Mouse (Mus musculus) neural tube, embryonic 11.5 days (tissue): Measurements from ENCODE around the gene Rnf144b. TPM values are rescaled to one million over a fixed set of nuclear protein-coding genes. Genes with fewer than 3 reads are reported as not detected.
A peak's percentile ranks its signal among the peaks of the same experiment; 100 is the strongest.

ENCODE experiments used
- ATAC-seq: fragments of 200-750 bp; cut with Nextera tagmentation; 2 replicates; pipeline ENCODE4 v1.8.0; 2017; ENCODE audit warnings: moderate number of reproducible peaks, mild to moderate bottlenecking, moderate TSS enrichment, moderate library complexity; ENCODE audit not compliant: insufficient read depth, low FRiP score, low TSS enrichment
- DNase-seq: peaks from one replicate; pipeline ENCODE4 v3.0.0-alpha.2; 2015; ENCODE audit warnings: low spot score
- H3K27ac ChIP-seq: fragments of 300-500 bp; sonication (generic); 2 replicates; pipeline ENCODE4 v1.5.1; 2014; ENCODE audit warnings: low read depth, mild to moderate bottlenecking, low read length
- H3K27me3 ChIP-seq: fragments of 300-500 bp; sonication (generic); 2 replicates; pipeline ENCODE4 v1.6.1; 2014; ENCODE audit warnings: mild to moderate bottlenecking, low read length, mixed read lengths; ENCODE audit not compliant: control insufficient read depth, insufficient read depth
- H3K36me3 ChIP-seq: fragments of 300-500 bp; sonication (generic); 2 replicates; pipeline ENCODE4 v1.6.1; 2014; ENCODE audit warnings: mild to moderate bottlenecking, low read length, moderate library complexity, mixed read lengths; ENCODE audit not compliant: control insufficient read depth, insufficient read depth
- H3K4me1 ChIP-seq: fragments of 300-500 bp; sonication (generic); 2 replicates; pipeline ENCODE4 v1.6.1; 2014; ENCODE audit warnings: low read length, mixed read lengths; ENCODE audit not compliant: control insufficient read depth, insufficient read depth
- H3K4me2 ChIP-seq: fragments of 300-500 bp; sonication (generic); 2 replicates; pipeline ENCODE4 v1.6.1; 2014; ENCODE audit warnings: low read depth, mild to moderate bottlenecking, moderate library complexity
- H3K4me3 ChIP-seq: fragments of 300-500 bp; sonication (generic); 2 replicates; pipeline ENCODE4 v1.5.1; 2014; ENCODE audit warnings: low read depth, low read length
- H3K9ac ChIP-seq: fragments of 300-500 bp; sonication (generic); 2 replicates; pipeline ENCODE4 v1.6.1; 2014; ENCODE audit warnings: mild to moderate bottlenecking, low read length
- H3K9me3 ChIP-seq: fragments of 300-500 bp; sonication (generic); 2 replicates; pipeline ENCODE4 v1.6.1; 2016; ENCODE audit warnings: low read length; ENCODE audit not compliant: control insufficient read depth
- WGBS: fragments of 180-500 bp; shearing (Covaris S2); extraction: QIAGEN DNeasy Blood & Tissue Kit; methylation state at CpG from one replicate; pipeline ENCODE4 v1.1.7; 2014; 5-methylcytosine and 5-hydroxymethylcytosine counted together
- polyA plus RNA-seq: library from polyadenylated mRNA; unstranded; fragments of >200 nt; fragmentation: Nextera tagmentation; extraction: Ambion mirVana; gene quantifications from 2 replicates; pipeline ENCODE4 v1.2.1, GENCODE M21; 2014

Gene Rnf144b
- polyA plus RNA-seq, 1 experiment from 2014 or later = 2.4 TPM

DNA sequence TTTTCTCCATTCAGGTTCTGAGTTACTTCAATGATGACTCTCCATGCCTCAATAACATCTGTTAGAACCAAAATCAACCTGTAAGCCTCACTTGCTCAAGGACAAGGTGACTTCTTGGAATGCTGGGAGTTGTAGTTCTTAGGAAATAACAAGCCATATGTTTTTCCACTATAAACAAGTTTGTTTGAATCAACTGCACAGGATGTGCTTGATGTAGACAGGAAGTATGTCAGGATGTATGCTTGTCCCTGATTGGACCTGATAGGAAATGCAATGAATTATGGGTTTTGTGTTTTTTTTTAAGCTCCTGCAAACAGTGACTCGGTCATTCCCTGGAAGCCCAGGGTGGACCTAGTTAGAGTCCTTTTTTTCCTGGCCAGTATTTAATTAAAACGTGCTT, 139.5 kb downstream of the Rnf144b start:
- H3K4me3 ChIP-seq = no peak overlapping the region
- 56% methylated on average over 2 of the region's 2 CpGs for WGBS
- no peak overlapping the region for H3K9ac ChIP-seq
- H3K36me3 ChIP-seq = no peaks in the 10 kb centered on the region
- no peaks in the 10 kb centered on the region for H3K4me1 ChIP-seq
- no peaks in the 10 kb centered on the region for H3K9me3 ChIP-seq
- no peak overlapping the region for H3K27ac ChIP-seq
- DNase-seq (no peak), ATAC-seq (no peak)
- H3K27me3 ChIP-seq = no peaks in the 10 kb centered on the region
- H3K4me2 ChIP-seq = no peak overlapping the region

DNA sequence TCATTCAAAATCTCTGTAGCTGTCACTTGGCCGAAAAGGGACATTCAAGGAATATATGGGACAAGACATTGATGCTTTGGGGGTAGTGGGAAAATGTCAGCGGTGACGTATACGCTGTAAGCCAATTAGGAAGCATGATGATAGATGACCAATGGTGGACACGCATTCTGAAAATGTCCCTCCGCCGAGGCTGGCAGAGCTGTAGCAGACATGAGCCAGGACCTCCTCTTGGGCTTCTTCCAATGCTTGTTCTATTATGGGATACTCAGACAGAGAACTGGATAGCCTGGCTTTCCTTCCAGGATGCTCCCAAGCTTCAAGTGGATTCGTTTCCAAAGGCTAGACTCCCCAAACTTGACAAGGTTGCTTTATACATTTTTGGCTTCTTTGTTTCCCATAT, 141.9 kb downstream of the Rnf144b start:
- 86% methylated on average over 8 of the region's 8 CpGs for WGBS

DNA sequence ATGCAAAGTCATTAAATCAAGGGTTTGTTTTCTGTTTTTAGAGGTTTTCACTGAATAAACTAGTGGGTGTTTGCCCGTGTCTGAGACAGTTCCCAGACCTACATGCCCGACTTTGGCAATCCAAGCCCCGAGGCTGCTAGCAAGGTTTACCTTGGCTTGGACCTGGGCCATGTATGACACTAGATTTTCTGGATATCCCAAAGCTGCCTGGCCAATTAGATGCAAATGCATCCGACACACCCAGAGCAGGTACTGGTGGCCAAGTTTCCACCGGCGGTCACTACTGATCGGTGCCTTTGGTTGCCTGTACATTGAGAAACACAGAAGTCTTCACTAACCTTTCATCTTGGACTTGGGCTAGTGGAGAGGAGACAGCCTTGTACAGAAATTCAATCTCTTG, 144.0 kb downstream of the Rnf144b start:
- Histone ChIP-seq H3K27ac (no peak overlapping the region), H3K9me3 (0 out of 2 replicates have a peak, but pooled peaks cover 3% of the 10 kb centered on the region), H3K9ac (no peak overlapping the region), H3K4me1 (no peaks in the 10 kb centered on the region), H3K36me3 (no peaks in the 10 kb centered on the region), H3K27me3 (no peaks in the 10 kb centered on the region), H3K4me2 (no peak overlapping the region), H3K4me3 (no peak overlapping the region)
- 86% methylated on average over 7 of the region's 7 CpGs for WGBS
- DNase-seq (no peak), ATAC-seq (no peak)

More for the DNA sequence above, 141.9 kb downstream of the Rnf144b start:
- no peak overlapping the region for H3K27ac ChIP-seq
- no peak for ATAC-seq
- no peaks in the 10 kb centered on the region for H3K27me3 ChIP-seq
- no peak overlapping the region for H3K4me3 ChIP-seq
- no peaks in the 10 kb centered on the region for H3K4me1 ChIP-seq
- H3K4me2 ChIP-seq = no peak overlapping the region
- no peak overlapping the region for H3K9ac ChIP-seq
- H3K36me3 ChIP-seq = no peaks in the 10 kb centered on the region
- 0 out of 2 replicates have a peak, but pooled peaks cover 3% of the 10 kb centered on the region for H3K9me3 ChIP-seq
- no peak for DNase-seq

DNA sequence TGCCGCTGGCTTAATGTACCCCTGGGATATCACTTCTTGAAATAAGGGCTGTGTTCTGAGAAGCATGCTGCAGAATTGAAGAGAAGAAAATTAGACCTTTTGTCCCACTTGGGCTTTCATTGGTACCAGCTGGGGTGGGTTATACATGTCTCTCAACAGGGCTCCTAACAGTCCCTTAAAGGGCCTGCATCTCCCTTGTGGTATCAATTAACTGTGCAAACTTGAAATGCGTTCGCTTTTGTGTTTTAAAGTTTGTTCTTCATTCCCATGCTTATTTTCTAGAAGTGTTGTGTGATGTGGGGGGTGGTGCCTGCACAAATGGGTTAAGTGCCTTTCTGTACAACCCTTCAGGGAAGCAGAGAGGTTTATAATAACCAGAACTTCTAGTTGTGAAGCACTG, 145.8 kb downstream of the Rnf144b start:
- 82% methylated on average over 3 of the region's 3 CpGs for WGBS
- no peaks in the 10 kb centered on the region for H3K27me3 ChIP-seq
- no peak overlapping the region for H3K9ac ChIP-seq
- no peaks in the 10 kb centered on the region for H3K36me3 ChIP-seq
- H3K4me1 ChIP-seq = peaks cover 5% of the 10 kb centered on the region
- 0 out of 2 replicates have a peak, but pooled peaks cover 3% of the 10 kb centered on the region for H3K9me3 ChIP-seq
- H3K4me3 ChIP-seq = no peak overlapping the region
- no peak overlapping the region for H3K4me2 ChIP-seq
- ATAC-seq (no peak), DNase-seq (no peak)
- no peak overlapping the region for H3K27ac ChIP-seq

DNA sequence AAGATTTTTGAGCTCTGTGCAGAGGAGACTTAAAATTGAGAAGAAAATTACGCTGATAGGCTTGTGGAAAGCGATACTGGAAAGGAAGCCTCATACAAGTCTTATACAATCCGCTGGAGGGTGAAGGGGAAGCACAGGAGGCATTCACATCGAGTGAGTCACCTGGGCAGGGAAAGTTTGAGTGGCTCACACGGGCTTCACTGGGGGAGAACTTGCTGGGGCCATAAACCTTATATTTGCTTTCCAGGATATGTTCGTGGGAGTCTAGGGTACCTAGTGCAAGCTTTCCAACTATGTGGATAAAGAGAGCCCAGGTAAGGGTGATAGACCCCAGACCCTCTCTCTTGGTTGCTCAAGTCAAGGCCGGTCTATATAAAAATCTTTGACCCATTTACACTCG, 150.5 kb downstream of the Rnf144b start:
- peaks cover 18% of the 10 kb centered on the region for H3K4me1 ChIP-seq

DNA sequence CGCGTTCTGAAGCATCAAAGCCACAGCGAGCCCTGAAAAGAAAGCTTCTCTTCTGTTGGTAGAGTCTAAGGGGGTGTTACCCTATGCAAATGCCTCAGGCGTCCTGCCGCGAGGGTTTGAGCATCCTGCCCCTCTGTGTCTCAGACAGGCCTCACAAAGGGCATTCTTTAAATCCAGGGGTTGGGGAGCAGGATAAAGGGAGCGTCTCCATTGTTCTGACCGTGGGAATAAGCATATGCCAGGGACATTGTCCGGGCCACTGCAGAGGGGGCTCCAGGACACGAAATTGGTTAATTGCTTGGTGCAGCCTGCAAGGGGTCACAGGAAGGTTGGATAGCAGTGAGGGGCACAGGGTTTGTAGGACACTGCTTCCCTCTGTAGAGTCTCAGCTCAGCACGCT, 151.0 kb downstream of the Rnf144b start:
- H3K4me2 ChIP-seq = peak overlapping the region; percentile 33
- no peaks in the 10 kb centered on the region for H3K9me3 ChIP-seq
- no peaks in the 10 kb centered on the region for H3K27me3 ChIP-seq
- 2% methylated on average over 11 of the region's 11 CpGs for WGBS
- peaks cover 18% of the 10 kb centered on the region for H3K4me1 ChIP-seq
- peak; percentile 87 for ATAC-seq
- peak; percentile 85 for DNase-seq
- no peak overlapping the region for H3K4me3 ChIP-seq
- H3K27ac ChIP-seq = peak overlapping the region; percentile 53
- peak overlapping the region; percentile 1 for H3K9ac ChIP-seq
- no peaks in the 10 kb centered on the region for H3K36me3 ChIP-seq

More for the DNA sequence above, 150.5 kb downstream of the Rnf144b start:
- Histone ChIP-seq H3K4me2 (peak overlapping the region; percentile 33; the same call in 1 of the 2 replicates), H3K9ac (peak overlapping the region; percentile 1; the same call in 1 of the 2 replicates), H3K9me3 (no peaks in the 10 kb centered on the region), H3K27ac (peak overlapping the region; percentile 53), H3K36me3 (no peaks in the 10 kb centered on the region), H3K27me3 (no peaks in the 10 kb centered on the region), H3K4me3 (no peak overlapping the region)
- DNase-seq = no peak
- 10% methylated on average over 8 of the region's 8 CpGs for WGBS
- ATAC-seq = no peak

DNA sequence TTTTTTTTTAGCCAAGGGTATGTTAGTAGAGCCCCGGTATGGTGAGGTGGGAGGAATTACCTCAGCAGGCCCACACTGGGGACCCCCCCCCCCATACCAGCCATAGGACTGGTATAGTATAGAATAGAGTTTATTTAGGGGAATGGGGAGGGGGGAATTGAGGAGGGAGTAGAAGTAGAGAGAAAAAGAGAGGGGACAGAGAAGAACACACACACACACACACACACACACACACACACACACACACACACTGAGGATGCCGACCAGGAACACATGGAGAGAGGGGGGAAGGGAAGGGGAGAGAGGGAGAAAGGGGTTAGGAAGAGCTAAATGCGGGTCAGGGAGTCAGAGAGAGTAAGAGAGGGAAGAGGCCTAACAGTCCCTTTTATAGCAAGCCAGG, 151.7 kb downstream of the Rnf144b start:
- ATAC-seq (no peak), DNase-seq (no peak)
- H3K9ac ChIP-seq = no peak overlapping the region
- H3K4me3 ChIP-seq = no peak overlapping the region
- 0 out of 2 replicates have a peak overlapping the region, but pooled peaks have one; percentile 1 for H3K27ac ChIP-seq
- no peaks in the 10 kb centered on the region for H3K36me3 ChIP-seq
- no peaks in the 10 kb centered on the region for H3K9me3 ChIP-seq
- H3K4me2 ChIP-seq = no peak overlapping the region
- H3K4me1 ChIP-seq = peaks cover 18% of the 10 kb centered on the region
- H3K27me3 ChIP-seq = no peaks in the 10 kb centered on the region
- WGBS = 5% methylated on average over 3 of the region's 3 CpGs

DNA sequence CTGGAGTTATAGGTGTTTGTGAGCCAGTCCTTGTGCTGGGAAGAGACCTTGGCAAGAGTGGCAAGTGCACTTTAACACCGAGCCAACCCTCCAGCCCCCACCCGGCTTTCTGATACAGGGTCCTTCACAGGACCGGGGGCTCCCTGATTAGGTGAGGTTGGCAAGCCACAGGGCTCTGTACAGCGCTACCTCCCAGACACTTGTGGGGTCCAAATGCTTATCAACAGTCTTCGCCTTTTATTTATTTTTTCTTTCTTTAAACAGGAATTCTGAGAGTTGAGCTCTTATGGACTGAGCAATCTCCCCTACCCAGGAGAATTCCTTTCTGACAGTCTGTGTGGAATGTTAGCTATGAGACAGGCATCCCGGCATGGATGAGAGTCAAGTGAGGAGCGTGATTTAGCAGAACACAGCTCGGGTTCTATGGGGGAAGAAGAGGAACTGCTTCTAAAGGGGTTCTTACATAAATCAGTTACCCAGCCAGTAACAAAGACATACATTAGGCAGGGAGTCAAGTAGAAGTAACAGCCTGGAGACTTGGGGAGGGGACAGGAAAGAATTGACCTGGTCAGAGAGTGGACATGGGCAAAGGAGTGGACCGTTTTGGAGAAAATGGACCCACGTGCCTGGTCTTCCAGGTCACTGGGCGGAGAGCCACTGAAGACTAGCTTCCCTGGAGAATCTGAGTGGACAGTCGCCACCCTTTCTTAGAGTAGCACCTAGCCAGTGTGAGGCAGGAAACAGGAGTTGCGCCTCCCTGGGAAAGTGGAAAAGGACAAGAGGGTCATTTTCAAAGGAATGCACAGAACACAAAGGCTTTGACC, 154.8 kb downstream of the Rnf144b start:
- ATAC-seq (peak; percentile 13; the same call in 1 of the 2 replicates), DNase-seq (peak; percentile 53)
- no peak overlapping the region for H3K9ac ChIP-seq
- H3K36me3 ChIP-seq = no peaks in the 10 kb centered on the region
- H3K4me2 ChIP-seq = peak overlapping the region; percentile 12; the same call in 1 of the 2 replicates
- peaks cover 18% of the 10 kb centered on the region for H3K4me1 ChIP-seq
- 18% methylated on average over 13 of the region's 13 CpGs for WGBS
- peak overlapping the region; percentile 77 for H3K27ac ChIP-seq
- no peak overlapping the region for H3K4me3 ChIP-seq
- no peaks in the 10 kb centered on the region for H3K9me3 ChIP-seq
- H3K27me3 ChIP-seq = no peaks in the 10 kb centered on the region

DNA sequence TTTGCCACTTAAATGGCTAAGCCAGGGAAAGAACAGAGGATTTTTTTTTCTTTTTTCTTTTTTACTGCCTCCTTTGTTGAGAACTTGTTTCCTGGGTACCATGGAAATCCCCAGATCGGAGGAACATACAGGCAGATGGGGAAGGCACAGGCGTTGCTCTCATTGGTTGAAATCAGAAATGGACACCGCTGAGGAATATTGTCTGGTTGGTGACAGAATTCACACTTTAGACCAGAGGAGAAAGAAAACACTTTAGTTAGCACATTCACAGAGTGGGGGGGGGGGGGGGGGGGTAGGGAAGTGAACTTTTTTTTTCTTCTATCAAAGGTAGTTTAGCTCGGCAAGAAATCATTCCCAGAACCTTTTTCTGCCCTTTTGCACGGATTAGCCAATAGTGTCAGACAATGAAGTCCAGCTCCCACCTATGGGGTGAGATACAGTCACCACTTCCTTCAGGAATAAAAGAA, 155.4 kb downstream of the Rnf144b start:
- H3K36me3 ChIP-seq = no peaks in the 10 kb centered on the region
- H3K9ac ChIP-seq = no peak overlapping the region
- no peaks in the 10 kb centered on the region for H3K27me3 ChIP-seq
- H3K4me2 ChIP-seq = no peak overlapping the region
- WGBS = 7% methylated on average over 5 of the region's 5 CpGs
- H3K9me3 ChIP-seq = no peaks in the 10 kb centered on the region
- peak overlapping the region; percentile 71; the same call in 1 of the 2 replicates for H3K27ac ChIP-seq
- peaks cover 15% of the 10 kb centered on the region for H3K4me1 ChIP-seq
- ATAC-seq (peak; percentile 43; the same call in 1 of the 2 replicates), DNase-seq (no peak)
- H3K4me3 ChIP-seq = no peak overlapping the region
